In the genomic region with DNA sequence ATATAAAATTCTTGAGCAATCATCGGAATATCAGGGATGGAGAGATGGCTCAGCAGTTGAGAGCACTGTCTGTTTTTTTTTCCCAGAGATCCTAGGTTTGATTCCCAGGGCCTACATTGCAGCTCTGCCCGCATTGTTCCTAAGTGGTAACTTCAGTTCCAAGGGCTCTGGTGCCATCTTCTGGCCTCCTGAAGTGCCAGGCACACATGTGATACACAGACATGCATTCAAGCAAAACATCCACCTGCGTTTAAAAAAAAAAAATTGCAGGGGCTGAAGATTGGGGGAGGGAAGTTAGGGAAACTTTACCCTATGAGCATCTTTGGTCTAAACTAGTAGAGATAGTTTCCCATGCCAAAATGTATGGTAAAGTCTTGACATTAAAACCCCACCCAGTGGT, we compare ENCODE assay signal across 17 mouse cellular contexts. TPM values are rescaled to one million over a fixed set of nuclear protein-coding genes. Genes with fewer than 3 reads are reported as not detected.
A peak's percentile ranks its signal among the peaks of the same experiment; 100 is the strongest.
DNase-seq lines count a peak whose midpoint lies in the region; ATAC-seq and TF ChIP-seq lines count a peak whose summit lies in the region.
"Had no signal": no experiment of that assay in that cellular context is flagged by ENCODE, and none has a peak within 500 bp of the region (broad histone marks: within the 10 kb centered on the region; RNA-seq: fewer than 3 reads in every experiment).

No protein-coding gene starts in this region.

- no peak overlapping the region for H3K4me2 ChIP-seq in forebrain, postnatal 0 days (ENCODE audit: low read depth)
- H3K4me2 ChIP-seq in forebrain, embryonic 14.5 days (ENCODE audit: low read length) = no peak overlapping the region
- no peak overlapping the region for H3K4me2 ChIP-seq in liver, embryonic 12.5 days
- H3K4me2 ChIP-seq: forebrain, embryonic 12.5 days; hindbrain, embryonic 13.5 days; liver, embryonic 15.5 days; midbrain, embryonic 12.5 days; neural tube, embryonic 15.5 days had no signal

- no peak for DNase-seq in forebrain, postnatal 0 days
- DNase-seq in forebrain, embryonic 14.5 days (ENCODE audit: low spot score) = no peak
- DNase-seq in liver, adult 2 months (ENCODE audit: extremely low read depth, low read depth, low spot score) = peak; percentile 33
- DNase-seq in A20 (ENCODE audit: low read depth, low spot score) = peak; percentile 44
- DNase-seq in brain, adult 2 months (ENCODE audit: low read depth, low spot score) = peak; percentile 53
- DNase-seq in embryo, embryonic 11 days = no peak
- DNase-seq in layer of hippocampus, postnatal 10 days (ENCODE audit: low spot score in 2 of 2) = no peak
- DNase-seq: cerebellum, adult 11 months; heart, adult 18-20 months; right cerebral cortex, postnatal 25 days had no signal

- H3K79me2 ChIP-seq in liver, adult 2 months (ENCODE audit: control insufficient read depth, insufficient read depth, low read length) = no peaks in the 10 kb centered on the region

- TF ChIP-seq CTCF in forebrain, postnatal 0 days (IDR thresholded peaks at IDR 0.05; ENCODE audit: low read depth) = peak; percentile 30
- TF ChIP-seq CTCF in liver, adult 2 months (IDR thresholded peaks at IDR 0.05; ENCODE audit: low read depth, low read length) = peak; percentile 72

- H3K36me3 ChIP-seq in forebrain, postnatal 0 days (ENCODE audit: insufficient read depth) = no peaks in the 10 kb centered on the region
- H3K36me3 ChIP-seq in forebrain, embryonic 14.5 days (ENCODE audit: control insufficient read depth, insufficient read depth, low read length) = no peaks in the 10 kb centered on the region
- no peaks in the 10 kb centered on the region for H3K36me3 ChIP-seq in liver, adult 2 months (ENCODE audit: control insufficient read depth, insufficient read depth, low read length)
- H3K36me3 ChIP-seq in liver, embryonic 12.5 days = no peaks in the 10 kb centered on the region
- H3K36me3 ChIP-seq: forebrain, embryonic 12.5 days; hindbrain, embryonic 13.5 days; liver, embryonic 15.5 days; midbrain, embryonic 12.5 days; neural tube, embryonic 15.5 days had no signal

- no peaks in the 10 kb centered on the region for H3K27me3 ChIP-seq in forebrain, postnatal 0 days (ENCODE audit: insufficient read depth, low read length)
- H3K27me3 ChIP-seq in forebrain, embryonic 14.5 days (replicated peaks; ENCODE audit: control insufficient read depth, insufficient read depth, low read length) = no peaks in the 10 kb centered on the region
- no peaks in the 10 kb centered on the region for H3K27me3 ChIP-seq in liver, adult 2 months (ENCODE audit: control insufficient read depth, insufficient read depth, low read length)
- peaks cover 3% of the 10 kb centered on the region; the same call in 1 of the 2 replicates for H3K27me3 ChIP-seq in liver, embryonic 12.5 days (replicated peaks)
- H3K27me3 ChIP-seq: forebrain, embryonic 12.5 days; hindbrain, embryonic 13.5 days; liver, embryonic 15.5 days; midbrain, embryonic 12.5 days; neural tube, embryonic 15.5 days had no signal

- H3K9ac ChIP-seq in forebrain, postnatal 0 days = no peak overlapping the region
- H3K9ac ChIP-seq in forebrain, embryonic 14.5 days (ENCODE audit: low read length) = no peak overlapping the region
- no peak overlapping the region for H3K9ac ChIP-seq in liver, adult 2 months (ENCODE audit: low read depth, low read length)
- no peak overlapping the region for H3K9ac ChIP-seq in liver, embryonic 12.5 days
- H3K9ac ChIP-seq: forebrain, embryonic 12.5 days; hindbrain, embryonic 13.5 days; liver, embryonic 15.5 days; midbrain, embryonic 12.5 days; neural tube, embryonic 15.5 days had no signal

- H3K27ac ChIP-seq in forebrain, postnatal 0 days (ENCODE audit: low read depth, low read length) = no peak overlapping the region
- no peak overlapping the region for H3K27ac ChIP-seq in forebrain, embryonic 14.5 days (ENCODE audit: low read depth, low read length)
- H3K27ac ChIP-seq in liver, adult 2 months (replicated peaks; ENCODE audit: insufficient read depth, low read depth, low read length) = no peak overlapping the region
- H3K27ac ChIP-seq in liver, embryonic 12.5 days = no peak overlapping the region
- H3K27ac ChIP-seq: forebrain, embryonic 12.5 days; hindbrain, embryonic 13.5 days; liver, embryonic 15.5 days; midbrain, embryonic 12.5 days; neural tube, embryonic 15.5 days had no signal

- H3K9me3 ChIP-seq in forebrain, postnatal 0 days (ENCODE audit: low read length) = no peaks in the 10 kb centered on the region
- no peaks in the 10 kb centered on the region for H3K9me3 ChIP-seq in forebrain, embryonic 14.5 days (replicated peaks; ENCODE audit: control insufficient read depth, low read length)
- no peaks in the 10 kb centered on the region for H3K9me3 ChIP-seq in liver, embryonic 12.5 days (replicated peaks)
- H3K9me3 ChIP-seq: forebrain, embryonic 12.5 days; hindbrain, embryonic 13.5 days; liver, embryonic 15.5 days; midbrain, embryonic 12.5 days; neural tube, embryonic 15.5 days had no signal

- no peak for TF ChIP-seq POLR2A in liver, adult 2 months (IDR thresholded peaks at IDR 0.05; ENCODE audit: extremely low read depth, insufficient read depth, low read length)

- no peak for ATAC-seq in forebrain, postnatal 0 days
- ATAC-seq in forebrain, embryonic 14.5 days = no peak
- ATAC-seq in liver, embryonic 12.5 days = no peak

- no peak overlapping the region for H3K4me3 ChIP-seq in forebrain, postnatal 0 days (ENCODE audit: low read depth, low read length)
- no peak overlapping the region for H3K4me3 ChIP-seq in forebrain, embryonic 14.5 days (ENCODE audit: low read depth, low read length)
- H3K4me3 ChIP-seq in liver, adult 2 months (ENCODE audit: insufficient read depth, low read depth, low read length) = no peak overlapping the region
- H3K4me3 ChIP-seq in liver, embryonic 12.5 days = no peak overlapping the region
- H3K4me3 ChIP-seq: forebrain, embryonic 12.5 days; hindbrain, embryonic 13.5 days; liver, embryonic 15.5 days; midbrain, embryonic 12.5 days; neural tube, embryonic 15.5 days had no signal

- H3K4me1 ChIP-seq in forebrain, postnatal 0 days (ENCODE audit: insufficient read depth) = no peaks in the 10 kb centered on the region
- H3K4me1 ChIP-seq in forebrain, embryonic 14.5 days (ENCODE audit: control insufficient read depth, insufficient read depth, low read length) = no peaks in the 10 kb centered on the region
- H3K4me1 ChIP-seq in liver, adult 2 months (ENCODE audit: control insufficient read depth, insufficient read depth, low read length) = no peaks in the 10 kb centered on the region
- H3K4me1 ChIP-seq in liver, embryonic 12.5 days = no peaks in the 10 kb centered on the region
- H3K4me1 ChIP-seq: forebrain, embryonic 12.5 days; hindbrain, embryonic 13.5 days; liver, embryonic 15.5 days; midbrain, embryonic 12.5 days; neural tube, embryonic 15.5 days had no signal

- 62% methylated on average over 3 of the region's 3 CpGs for WGBS in forebrain, postnatal 0 days
- 70% methylated on average over 3 of the region's 3 CpGs for WGBS in forebrain, embryonic 14.5 days
- 67% methylated on average over 3 of the region's 3 CpGs for WGBS in liver, adult 2 months
- 51% methylated on average over 3 of the region's 3 CpGs for WGBS in liver, embryonic 12.5 days (ENCODE audit: insufficient replicate concordance)

RNA-seq across cellular contexts. Expression of a gene that starts 10.2 kb away (rescaled TPM):
- not detected in 2 replicates for total RNA-seq in forebrain, postnatal 0 days (2014; rRNA removed)
- not detected in 2 replicates for polyA plus RNA-seq in forebrain, postnatal 0 days (2015; fragmentation: Nextera tagmentation; extraction: Ambion mirVana)
- not detected in 2 replicates for polyA plus RNA-seq in forebrain, embryonic 14.5 days (2014; fragmentation: Nextera tagmentation; extraction: Ambion mirVana)
- not detected in 2 replicates for total RNA-seq in liver, adult 2 months (2014; rRNA removed)
- not detected in 2 replicates for polyA plus RNA-seq in liver, adult 2 months (2012; rRNA removed)
- not detected in 2 replicates for polyA plus RNA-seq in liver, embryonic 12.5 days (2016; fragmentation: Nextera tagmentation; extraction: Ambion mirVana)
- not detected for total RNA-seq in layer of hippocampus, postnatal 10 days (2021)
- total RNA-seq: adrenal gland, adult 18-20 months; heart, adult 18-20 months had no signal
- polyA plus RNA-seq: forebrain, embryonic 12.5 days; hindbrain, embryonic 13.5 days; liver, embryonic 15.5 days; midbrain, embryonic 12.5 days; neural tube, embryonic 15.5 days had no signal

RNA-seq across cellular contexts. Expression of a gene that starts 23.0 kb away (rescaled TPM):
- 0.77 and 3.1 TPM in 2 replicates for total RNA-seq in forebrain, postnatal 0 days (2014; rRNA removed)
- 4.3 and 4.8 TPM in 2 replicates for polyA plus RNA-seq in forebrain, postnatal 0 days (2015; fragmentation: Nextera tagmentation; extraction: Ambion mirVana)
- polyA plus RNA-seq in forebrain, embryonic 14.5 days (2014; fragmentation: Nextera tagmentation; extraction: Ambion mirVana) = 1.1 TPM in 2 replicates
- total RNA-seq in liver, adult 2 months (2014; rRNA removed) = 5.2 and 7.4 TPM in 2 replicates
- 15.5 and 17.6 TPM in 2 replicates for polyA plus RNA-seq in liver, adult 2 months (2012; rRNA removed)
- polyA plus RNA-seq in liver, embryonic 12.5 days (2016; fragmentation: Nextera tagmentation; extraction: Ambion mirVana) = 2.2 and 2.4 TPM in 2 replicates
- total RNA-seq in layer of hippocampus, postnatal 10 days (2021) = 1 to 10 TPM; 1.9 to 2.5 TPM

RNA-seq across cellular contexts. Expression of a gene that starts 37.8 kb away (rescaled TPM):
- total RNA-seq in forebrain, postnatal 0 days (2014; rRNA removed) = 10.5 and 13.1 TPM in 2 replicates
- 8.6 and 12.4 TPM in 2 replicates for polyA plus RNA-seq in forebrain, postnatal 0 days (2015; fragmentation: Nextera tagmentation; extraction: Ambion mirVana)
- 10.4 and 10.5 TPM in 2 replicates for polyA plus RNA-seq in forebrain, embryonic 14.5 days (2014; fragmentation: Nextera tagmentation; extraction: Ambion mirVana)
- total RNA-seq in liver, adult 2 months (2014; rRNA removed) = not detected in 2 replicates
- not detected in 2 replicates for polyA plus RNA-seq in liver, adult 2 months (2012; rRNA removed)
- polyA plus RNA-seq in liver, embryonic 12.5 days (2016; fragmentation: Nextera tagmentation; extraction: Ambion mirVana) = 0.08 and 0.12 TPM in 2 replicates
- 1 to 10 TPM; 2.5 to 4.7 TPM for total RNA-seq in layer of hippocampus, postnatal 10 days (2021)
- polyA plus RNA-seq: liver, embryonic 15.5 days had no signal

RNA-seq across cellular contexts. Expression of a gene that starts 57.4 kb away (rescaled TPM):
- 3.8 and 4.7 TPM in 2 replicates for total RNA-seq in forebrain, postnatal 0 days (2014; rRNA removed)
- polyA plus RNA-seq in forebrain, postnatal 0 days (2015; fragmentation: Nextera tagmentation; extraction: Ambion mirVana) = 4.0 and 4.1 TPM in 2 replicates
- polyA plus RNA-seq in forebrain, embryonic 14.5 days (2014; fragmentation: Nextera tagmentation; extraction: Ambion mirVana) = 0.24 and 0.51 TPM in 2 replicates
- 0.94 and 1.1 TPM in 2 replicates for total RNA-seq in liver, adult 2 months (2014; rRNA removed)
- polyA plus RNA-seq in liver, adult 2 months (2012; rRNA removed) = 1.4 and 1.6 TPM in 2 replicates
- polyA plus RNA-seq in liver, embryonic 12.5 days (2016; fragmentation: Nextera tagmentation; extraction: Ambion mirVana) = not detected in 2 replicates
- 10 to 100 TPM; 13.0 to 17.8 TPM for total RNA-seq in layer of hippocampus, postnatal 10 days (2021)
- total RNA-seq: adrenal gland, adult 18-20 months; heart, adult 18-20 months had no signal
- polyA plus RNA-seq: forebrain, embryonic 12.5 days; liver, embryonic 15.5 days had no signal

Comparison
In these comparisons a context has a peak if more than half of its experiments do, and no peak if none do; other contexts are left out.
1. DNase-seq: peak in liver, adult 2 months (single experiment), A20 (single experiment) and brain, adult 2 months (single experiment); none in forebrain, postnatal 0 days (single experiment), forebrain, embryonic 14.5 days (single experiment), embryo, embryonic 11 days (single experiment) and layer of hippocampus, postnatal 10 days (0 of 2).